Mouse (Mus musculus) NIH3T3 (cell line): ENCODE measurements around the gene Stat5b.
A peak's percentile ranks its signal among the peaks of the same experiment; 100 is the strongest.

ENCODE experiments used
- DNase-seq: peaks from one replicate; pipeline ENCODE4 v3.0.0-alpha.2; 2012; ENCODE audit warnings: low read depth

Stat5b gene

GRCm38 (mm10) chr11:100850038-100850777 lies at the start of gene Stat5b:
Gene Stat5b, minus strand, starts transcription at chr11:100850724.
- peak; percentile 89 for DNase-seq

- DNase-seq, result no peak
These were observed 48.1 kb upstream of the Stat5b start for GRCm38 (mm10) chr11:100898441-100899199.

DNA sequence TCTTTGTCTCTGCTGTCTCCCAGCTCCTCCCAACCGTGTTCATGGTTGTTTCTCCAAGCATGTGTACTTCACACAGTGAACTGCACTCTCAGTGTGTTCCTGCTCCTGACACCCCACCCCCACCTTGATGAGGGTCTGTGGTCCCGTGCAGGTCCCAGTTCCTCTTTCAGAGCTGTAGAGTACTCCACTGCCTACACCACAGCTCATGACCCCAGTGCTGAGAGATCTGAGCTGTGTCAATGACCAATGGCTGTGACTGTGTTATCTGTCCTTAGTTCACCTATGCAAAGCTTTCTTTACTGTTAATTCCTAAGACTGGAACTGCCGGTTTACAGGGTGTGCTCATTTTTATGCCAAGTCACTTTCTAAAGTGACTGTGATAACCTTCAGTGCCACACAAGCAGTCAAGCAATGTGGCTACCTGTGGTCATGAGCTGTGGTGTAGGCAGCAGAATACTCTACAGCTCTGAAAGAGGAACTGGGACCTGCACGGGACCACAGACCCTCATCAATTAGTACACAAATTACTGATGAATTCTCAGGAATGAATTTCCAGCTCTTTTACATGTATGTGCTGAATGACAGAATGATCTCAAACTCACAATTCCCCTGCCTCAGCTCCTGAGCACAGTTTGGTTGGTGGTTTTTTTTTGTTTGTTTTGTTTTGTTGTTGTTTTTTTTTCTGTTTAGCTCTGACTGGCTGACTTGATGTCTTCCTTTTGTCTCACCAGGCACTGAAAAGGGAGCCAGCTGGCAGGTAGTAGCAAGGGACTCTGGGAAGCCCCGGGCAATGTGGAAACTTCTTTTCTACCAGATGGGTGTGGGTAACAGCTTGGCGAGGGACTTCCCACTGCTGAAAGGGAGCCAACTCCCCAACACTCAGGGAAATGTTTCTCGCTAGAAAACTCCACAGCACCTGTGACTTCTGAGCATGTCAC lies 47.0 kb upstream of the Stat5b start:
- DNase-seq, result no peak

DNA sequence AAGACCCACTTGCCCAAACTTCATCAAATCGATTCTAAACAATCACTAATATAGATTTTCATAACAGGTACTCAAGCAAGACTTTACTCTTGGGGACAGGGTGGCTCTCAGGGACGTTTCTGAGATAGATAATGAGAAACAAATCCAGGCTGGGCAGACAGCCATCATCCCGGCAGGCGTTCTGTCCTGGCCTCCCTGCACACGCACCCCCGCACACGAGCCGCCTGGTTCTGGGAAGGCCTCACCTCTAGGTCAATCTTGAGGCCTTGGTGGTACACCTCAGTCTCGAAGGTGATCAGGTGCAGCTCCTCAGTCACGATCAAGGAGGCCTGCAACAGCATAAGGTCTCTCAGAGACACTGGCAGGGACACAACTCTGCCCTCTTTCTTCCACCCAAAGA lies 45.6 kb upstream of the Stat5b start:
- no peak for DNase-seq

DNA sequence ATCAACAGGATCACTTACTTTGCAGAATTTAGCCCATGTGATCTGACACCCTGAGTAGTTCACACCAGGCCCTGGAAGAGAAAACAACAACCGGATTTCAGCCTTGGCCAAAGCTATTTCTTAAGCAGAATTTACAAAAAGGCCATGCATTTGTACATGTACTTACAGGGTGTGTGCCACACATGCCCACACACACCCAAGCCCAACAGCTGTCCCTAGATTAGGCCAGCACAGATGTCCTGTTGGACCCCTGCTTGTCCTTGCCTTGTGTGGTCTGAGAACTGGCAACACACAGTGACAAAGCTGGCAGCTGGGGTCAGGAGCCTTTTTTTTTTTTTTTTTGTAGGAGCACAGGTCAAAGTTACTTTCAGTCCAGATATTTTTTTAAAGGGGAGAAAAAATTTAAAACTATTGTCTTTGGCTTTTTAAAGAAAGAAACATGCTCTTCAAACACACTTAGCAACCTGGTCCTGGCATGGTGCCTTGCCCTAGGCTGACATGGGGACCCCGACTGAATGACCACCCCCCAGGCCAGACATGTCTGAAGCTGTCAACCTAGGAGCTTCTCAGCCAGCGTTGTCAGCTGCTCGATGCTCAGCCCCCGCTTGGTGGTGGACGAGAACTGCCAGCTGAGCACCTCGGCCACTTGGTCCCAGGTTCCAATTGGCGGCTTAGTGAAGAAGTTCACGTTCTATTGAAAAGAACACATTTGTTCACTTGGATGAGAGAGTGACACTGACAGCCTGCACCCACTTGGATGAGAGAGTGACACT lies 43.8 kb upstream of the Stat5b start:
- DNase-seq, result no peak

GRCm38 (mm10) chr11:100893482-100893881 lies 43.0 kb upstream of the Stat5b start:
- peak; percentile 96 for DNase-seq

DNA sequence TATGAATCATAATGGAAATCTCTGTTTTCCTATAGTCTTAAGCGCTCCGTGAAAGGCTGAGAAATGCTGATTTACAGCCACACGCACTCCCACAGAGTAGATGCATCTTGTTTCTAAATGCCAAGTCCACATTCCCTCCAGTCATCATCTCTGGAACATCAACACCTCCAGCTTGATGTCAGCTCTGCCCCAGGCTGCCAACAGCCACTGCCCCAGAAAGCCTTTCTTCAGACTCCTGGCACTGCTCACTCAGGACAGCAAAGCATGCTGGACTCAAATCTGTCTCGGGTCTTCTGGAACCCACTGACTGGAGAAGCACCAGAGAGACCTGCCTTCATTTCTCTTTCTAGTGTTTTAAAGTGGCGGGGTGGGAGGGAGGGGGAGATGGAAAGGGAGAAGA lies 41.9 kb upstream of the Stat5b start:
- DNase-seq, result no peak

- no peak for DNase-seq
These were observed 41.0 kb upstream of the Stat5b start for GRCm38 (mm10) chr11:100891256-100892123.

- no peak for DNase-seq
These were observed 40.0 kb upstream of the Stat5b start for GRCm38 (mm10) chr11:100890481-100890880.

DNA sequence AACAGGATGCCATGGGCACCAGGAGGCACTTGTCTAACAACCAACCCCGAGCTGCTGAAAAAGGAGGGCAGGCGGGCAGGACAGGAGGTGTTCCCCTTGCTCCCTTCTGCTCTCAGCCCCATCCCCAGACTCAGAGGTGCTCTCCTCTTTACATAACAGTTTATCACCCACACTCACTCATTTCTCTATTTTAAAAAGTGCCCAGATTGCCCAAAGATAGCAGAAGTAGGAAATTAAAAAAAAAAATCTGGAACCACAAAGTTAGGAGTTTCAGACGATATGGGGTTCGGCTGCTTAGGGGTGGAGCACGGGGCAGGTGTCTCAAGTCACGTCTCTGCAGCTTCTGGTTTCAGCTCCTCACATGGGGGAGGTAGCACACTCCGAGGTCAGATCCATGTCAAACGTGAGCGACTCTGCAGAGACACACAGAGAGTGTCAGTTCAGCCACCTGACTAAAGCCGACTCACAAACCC lies 37.9 kb upstream of the Stat5b start:
- DNase-seq, result no peak

DNA sequence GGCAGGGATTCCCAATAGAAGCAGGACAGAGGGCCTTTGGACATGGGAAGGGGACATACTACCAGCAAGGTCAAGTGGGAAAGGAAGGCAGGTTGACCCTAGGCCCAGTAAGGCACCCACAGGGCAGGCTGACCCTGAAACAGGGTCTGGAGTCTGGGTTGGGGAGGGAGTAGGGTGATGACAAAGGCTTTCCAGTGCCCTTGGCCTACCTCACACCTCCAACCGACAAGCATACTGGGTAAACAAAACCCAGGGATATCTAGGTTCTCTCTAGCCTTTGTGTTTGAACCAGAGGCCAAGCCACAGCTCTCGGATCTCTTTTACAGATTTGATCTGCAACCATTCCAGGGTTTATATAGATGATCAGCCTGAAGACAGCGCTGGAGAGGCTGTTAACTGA lies 37.2 kb upstream of the Stat5b start:
- no peak for DNase-seq

DNA sequence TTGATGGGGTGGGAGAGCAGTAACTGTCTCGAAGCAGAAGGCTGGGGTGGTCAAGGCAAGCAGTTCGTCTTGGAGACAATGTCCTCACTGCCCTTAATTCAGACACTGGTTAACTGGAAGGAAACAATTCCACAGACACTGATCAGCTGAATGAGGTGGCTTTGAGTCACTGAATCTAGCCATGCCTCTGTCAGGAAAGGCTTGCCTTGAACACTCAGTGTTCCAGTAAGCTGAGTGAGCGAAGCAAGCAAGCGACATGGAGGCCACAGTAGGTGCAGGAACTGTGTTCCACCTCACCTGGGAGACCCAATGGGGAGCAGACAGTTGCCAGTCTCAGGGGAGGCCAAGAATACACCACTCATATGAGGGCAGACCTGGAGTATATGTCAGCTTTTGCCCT lies 36.7 kb upstream of the Stat5b start:
- DNase-seq, result no peak

DNA sequence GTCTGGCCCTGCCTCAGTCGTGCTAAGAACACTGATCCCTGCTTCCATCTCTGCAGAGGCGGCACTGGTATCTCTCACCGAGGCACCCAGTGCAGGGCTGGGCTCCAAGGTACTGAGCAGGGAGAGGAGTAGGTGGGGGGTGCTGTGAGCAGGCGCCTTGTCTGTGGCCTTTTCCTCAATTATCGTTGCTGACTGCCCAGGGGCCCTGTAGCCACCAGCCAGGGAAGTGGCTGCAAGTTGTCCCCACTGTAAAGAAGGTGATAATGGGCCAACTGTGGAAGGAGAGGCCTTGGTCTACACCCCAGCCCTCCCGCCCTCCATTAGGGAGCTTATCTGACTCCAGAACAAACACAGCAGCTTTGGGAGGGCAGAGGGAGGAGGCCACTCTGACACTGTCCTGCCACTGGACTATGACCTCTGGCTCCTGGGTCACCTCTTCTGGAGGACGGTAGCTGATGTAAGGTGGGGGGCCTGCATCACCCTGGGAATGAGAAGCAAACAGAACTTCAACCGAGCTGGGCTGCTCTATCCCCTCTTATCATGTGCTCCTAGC lies 35.7 kb upstream of the Stat5b start:
- DNase-seq, result no peak

DNA sequence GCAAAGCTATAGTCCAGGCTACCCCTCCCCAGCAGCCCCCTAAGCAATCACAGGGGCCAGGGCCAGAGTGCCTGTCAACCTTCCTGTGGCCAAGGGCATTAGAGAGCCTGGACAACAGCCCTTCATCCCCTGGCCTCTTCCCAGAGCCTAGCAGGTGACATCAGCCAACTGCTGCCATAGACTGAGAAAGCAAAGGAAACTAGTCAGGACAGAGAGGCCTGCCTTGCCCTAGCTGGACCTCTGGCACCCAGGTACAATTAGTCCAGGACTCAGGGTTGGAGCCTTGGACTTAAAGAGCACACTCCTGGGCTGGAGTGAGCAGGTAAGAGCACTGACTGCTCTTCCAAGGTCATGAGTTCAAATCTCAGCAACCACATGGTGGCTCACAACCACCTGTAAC lies 34.9 kb upstream of the Stat5b start:
- DNase-seq, result no peak

GRCm38 (mm10) chr11:100883640-100884039 lies 33.1 kb upstream of the Stat5b start:
- DNase-seq, result no peak

- no peak for DNase-seq
These were observed 29.0 kb upstream of the Stat5b start for GRCm38 (mm10) chr11:100879321-100880078.

- DNase-seq, result no peak
These were observed 25.2 kb upstream of the Stat5b start for GRCm38 (mm10) chr11:100875761-100876160.

DNA sequence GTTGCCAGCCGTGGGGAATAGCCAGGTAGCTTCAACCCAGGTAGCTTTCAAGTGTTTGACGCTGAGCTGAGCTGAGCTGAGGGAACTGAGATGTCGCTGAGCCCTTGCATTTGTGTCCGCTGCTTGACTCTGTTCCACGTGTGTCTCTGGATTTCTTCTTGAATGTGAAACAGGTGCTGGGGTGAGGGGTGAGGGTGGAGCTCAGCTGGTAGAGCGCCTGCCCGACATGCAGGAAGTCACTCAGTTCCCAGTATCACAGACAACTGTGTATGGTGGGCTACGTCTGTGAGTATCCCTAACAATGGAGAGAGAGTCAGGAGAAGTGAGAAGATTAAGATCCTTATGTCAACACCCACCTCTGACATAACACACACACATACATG lies 20.4 kb upstream of the Stat5b start:
- no peak for DNase-seq

GRCm38 (mm10) chr11:100870256-100870967 lies 19.9 kb upstream of the Stat5b start:
- DNase-seq, result no peak
